Mouse (Mus musculus): ENCODE data around the gene E130308A19Rik. TPM values are rescaled to one million over a fixed set of nuclear protein-coding genes. Genes with fewer than 3 reads are reported as not detected.

Gene E130308A19Rik
- total RNA-seq, 2 experiments from 2014 or later: 11.6 to 13.1 TPM

- no peak for DNase-seq (ENCODE audit: low spot score in 2 of 2)
Observed at GRCm38 (mm10) chr4:59675699-59676098, 49.7 kb downstream of the E130308A19Rik start.

DNA sequence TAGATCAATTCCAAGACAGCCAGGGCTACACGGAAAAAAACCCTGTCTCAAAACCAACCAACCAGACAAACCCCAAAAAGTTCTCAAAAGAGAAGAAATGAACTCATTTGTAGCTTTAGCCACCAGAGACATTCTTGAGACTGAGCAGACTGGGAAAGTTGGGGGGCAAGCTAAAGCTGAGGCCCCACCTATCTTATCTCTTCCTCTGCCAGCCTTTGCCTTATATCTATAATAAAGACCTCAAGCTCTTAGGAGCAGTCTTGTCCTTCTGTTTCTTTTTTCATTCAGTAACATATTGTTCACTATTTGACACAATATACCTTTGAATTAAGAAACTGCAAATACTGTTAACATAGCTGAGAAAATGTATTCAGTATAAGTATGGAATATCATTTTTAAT, 55.4 kb downstream of the E130308A19Rik start:
- DNase-seq (ENCODE audit: low spot score in 2 of 2): no peak

- DNase-seq (ENCODE audit: low spot score in 2 of 2): no peak
Observed at GRCm38 (mm10) chr4:59682491-59682890, 56.5 kb downstream of the E130308A19Rik start.

GRCm38 (mm10) chr4:59682950-59683349, 56.9 kb downstream of the E130308A19Rik start:
- no peak for DNase-seq (ENCODE audit: low spot score in 2 of 2)

GRCm38 (mm10) chr4:59684306-59684705, 58.3 kb downstream of the E130308A19Rik start:
- DNase-seq (ENCODE audit: low spot score in 2 of 2): no peak

DNA sequence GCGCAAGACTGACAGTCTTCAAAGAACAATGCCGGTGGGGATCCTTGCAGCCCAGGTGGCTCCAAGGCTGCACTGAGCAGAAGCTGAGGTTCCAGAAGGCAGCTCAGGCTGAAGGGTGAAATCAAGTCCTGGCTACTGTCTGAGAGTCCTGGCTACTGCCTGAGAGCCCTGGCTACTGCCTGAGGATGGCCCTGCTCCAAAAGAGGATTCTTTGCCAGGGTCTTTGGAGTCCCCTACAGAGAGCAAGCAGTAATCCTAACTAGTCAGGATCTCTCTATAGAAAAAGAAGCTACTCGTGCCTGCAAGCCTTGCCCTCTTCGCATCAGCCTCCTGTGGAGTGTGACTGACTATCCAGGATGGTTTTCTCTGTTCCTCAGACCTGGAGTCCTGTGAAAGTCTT, 60.7 kb downstream of the E130308A19Rik start:
- no peak for DNase-seq (ENCODE audit: low spot score in 2 of 2)

DNA sequence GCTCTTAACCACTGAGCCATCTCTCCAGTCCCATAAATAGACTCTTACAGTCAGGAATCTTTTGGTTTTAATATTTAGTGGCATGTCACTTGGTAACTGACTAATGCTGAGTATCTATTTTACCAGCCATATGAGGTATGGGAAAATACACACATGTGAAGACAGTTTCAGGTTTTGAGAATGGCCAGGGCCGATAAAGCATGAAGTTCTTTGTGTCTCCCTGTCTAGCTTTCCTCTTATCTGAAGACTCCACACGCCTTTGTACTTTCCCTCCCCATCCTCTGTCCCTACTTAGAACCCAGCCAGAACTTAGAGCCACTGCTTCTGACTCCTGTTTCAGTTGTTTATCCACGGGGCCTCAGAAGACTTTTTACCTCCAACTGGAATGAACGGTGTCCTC, 63.0 kb downstream of the E130308A19Rik start:
- no peak for DNase-seq (ENCODE audit: low spot score in 2 of 2)

DNA sequence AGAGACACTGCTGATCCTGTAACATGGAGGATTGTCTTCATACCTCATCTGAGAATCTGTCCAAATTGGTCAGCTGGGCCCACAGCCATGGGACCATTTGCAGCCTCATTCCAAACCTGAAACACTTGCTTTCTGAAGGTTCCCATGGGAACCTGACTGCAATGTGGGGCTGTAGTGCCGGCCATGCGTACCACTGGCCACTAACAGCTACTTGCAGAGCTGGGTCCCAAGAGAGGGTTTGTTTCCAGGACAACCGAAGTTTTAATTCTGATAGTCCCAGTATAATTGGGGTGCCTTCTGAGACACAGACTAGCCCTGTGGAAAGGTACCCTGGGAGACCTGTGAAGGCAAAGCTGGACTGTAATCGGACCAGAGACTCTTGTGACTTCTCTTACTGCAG, 64.1 kb downstream of the E130308A19Rik start:
- no peak for DNase-seq (ENCODE audit: low spot score in 2 of 2)

DNA sequence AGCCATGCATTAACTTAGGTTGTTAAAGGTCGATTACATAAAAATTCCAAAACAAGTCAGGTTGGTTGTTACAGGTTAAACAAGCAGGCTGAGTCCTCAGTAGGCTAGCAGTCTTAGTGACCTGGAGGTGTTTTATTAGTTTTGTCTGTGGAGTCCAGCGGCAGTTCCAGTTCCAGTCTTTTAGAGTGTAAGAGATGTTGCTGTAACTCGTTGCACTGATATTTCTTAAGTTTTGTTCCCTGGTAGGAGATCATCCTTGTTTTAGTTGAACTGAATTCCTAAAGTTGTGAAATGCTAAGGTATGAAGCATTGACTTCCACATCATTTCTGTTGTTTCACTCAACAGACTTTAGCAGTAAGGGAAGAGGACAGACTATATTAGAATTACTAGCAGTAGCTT, 70.8 kb downstream of the E130308A19Rik start:
- no peak for DNase-seq (ENCODE audit: low spot score in 2 of 2)

DNA sequence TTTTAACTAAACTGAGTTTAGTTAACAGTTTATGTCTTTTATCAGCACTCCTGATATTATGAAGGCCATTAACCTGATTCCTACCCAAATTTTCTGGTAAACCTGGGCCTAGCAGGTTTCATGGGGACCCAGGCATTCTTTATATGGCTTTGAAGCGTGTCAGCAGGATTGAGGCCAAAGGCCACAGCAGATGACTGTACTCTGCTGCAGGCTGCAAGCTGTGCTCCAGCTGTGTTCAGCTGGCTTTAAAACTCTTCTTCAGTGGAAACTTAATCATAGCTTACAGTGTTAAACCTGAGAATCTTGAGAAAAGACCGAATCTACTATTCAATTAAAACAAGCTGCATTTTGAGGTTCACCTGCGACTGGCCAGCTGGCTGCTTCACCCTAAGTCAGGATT, 71.9 kb downstream of the E130308A19Rik start:
- DNase-seq (ENCODE audit: low spot score in 2 of 2): no peak

- DNase-seq (ENCODE audit: low spot score in 2 of 2): no peak
Observed at GRCm38 (mm10) chr4:59699014-59699792, 73.2 kb downstream of the E130308A19Rik start.

DNA sequence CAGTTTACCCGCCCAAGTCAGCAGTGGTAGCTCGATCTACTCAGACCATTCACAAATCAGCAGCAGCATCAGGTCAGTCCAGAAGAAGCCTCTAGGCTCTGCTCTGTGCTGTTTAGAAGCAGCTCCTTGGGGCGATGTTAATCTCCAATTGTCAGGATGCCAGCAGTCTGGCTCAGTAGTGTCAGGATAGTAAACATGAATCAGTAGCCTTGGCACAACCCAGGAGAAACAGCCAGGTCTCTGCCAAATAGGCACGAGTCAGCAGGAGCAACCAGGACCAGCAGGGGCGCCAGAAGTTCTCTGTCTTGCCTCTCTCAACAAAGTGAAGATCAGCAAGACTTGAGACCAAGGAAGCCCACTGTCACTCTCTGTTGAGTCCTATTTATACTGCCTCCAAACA, 83.3 kb downstream of the E130308A19Rik start:
- DNase-seq (ENCODE audit: low spot score in 2 of 2): no peak

DNA sequence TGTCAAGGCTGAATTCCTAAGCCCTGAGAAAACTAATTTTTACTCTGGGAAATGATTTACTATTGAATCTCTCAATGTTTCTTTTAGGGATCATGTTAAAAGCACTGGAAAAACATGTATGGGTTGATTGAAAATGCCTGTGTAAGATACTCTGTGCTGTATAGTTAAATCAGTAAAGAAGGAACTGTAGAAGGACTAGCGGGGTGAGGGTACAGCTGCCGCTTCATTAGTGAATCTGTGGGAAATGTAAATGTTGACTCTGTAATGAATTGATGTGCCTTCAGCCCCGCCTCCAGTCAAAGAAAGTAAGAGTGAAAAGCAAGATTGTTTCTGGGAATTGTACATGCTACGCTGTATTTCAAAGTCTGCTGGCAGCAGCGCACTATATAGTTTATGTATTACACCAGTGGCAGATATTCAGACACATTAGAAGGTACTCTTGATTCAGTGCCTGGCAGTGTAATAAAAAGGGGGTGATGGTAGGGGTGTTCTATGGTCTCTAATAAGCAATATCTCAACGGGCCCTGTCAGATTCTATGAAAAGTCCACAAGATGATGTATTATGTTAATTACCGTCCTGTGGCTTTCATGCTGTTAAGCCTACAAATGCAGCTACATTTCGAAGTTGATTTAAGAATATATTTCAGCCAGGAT, 84.9 kb downstream of the E130308A19Rik start:
- no peak for DNase-seq (ENCODE audit: low spot score in 2 of 2)

DNA sequence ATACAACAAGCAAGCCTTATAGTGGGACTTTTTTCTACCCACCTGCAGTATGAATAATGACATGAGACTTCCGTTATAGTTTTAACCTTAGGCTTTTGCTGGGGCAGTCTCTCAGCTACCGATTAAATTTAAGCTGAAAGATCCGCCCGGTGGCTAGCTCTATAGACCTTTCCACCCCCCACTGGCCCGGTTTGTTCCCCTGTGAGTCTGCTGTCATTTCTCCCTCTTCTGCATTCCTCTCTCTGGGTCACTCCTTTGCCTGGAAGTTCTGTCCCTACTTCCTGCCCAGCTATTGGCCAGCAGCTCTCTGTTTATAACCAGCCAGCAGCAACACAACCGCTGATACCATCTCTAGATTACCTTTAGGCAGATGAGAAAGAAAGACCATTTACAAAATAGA, 86.4 kb downstream of the E130308A19Rik start:
- no peak for DNase-seq (ENCODE audit: low spot score in 2 of 2)

GRCm38 (mm10) chr4:59712955-59713354, 86.9 kb downstream of the E130308A19Rik start:
- DNase-seq (ENCODE audit: low spot score in 2 of 2): no peak

DNA sequence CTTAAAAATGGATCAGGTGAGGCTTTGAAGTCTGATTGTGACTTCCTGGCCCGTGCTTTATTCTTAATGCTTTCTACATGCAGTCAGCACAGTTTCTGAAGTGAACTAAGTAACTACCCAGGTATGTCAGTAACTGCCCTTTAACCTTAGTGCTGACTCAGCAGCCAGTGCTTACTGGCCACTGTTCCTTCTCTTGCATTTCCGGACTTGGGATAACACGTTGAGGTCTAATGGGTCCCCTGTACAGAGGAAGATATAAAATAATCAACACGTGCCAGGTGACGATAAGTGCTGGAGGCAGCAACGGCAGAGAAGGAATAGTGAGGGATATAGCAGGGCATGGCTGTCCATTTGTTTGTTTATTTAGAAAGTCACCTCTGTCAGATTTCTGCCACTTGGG, 88.5 kb downstream of the E130308A19Rik start:
- DNase-seq (ENCODE audit: low spot score in 2 of 2): no peak

DNA sequence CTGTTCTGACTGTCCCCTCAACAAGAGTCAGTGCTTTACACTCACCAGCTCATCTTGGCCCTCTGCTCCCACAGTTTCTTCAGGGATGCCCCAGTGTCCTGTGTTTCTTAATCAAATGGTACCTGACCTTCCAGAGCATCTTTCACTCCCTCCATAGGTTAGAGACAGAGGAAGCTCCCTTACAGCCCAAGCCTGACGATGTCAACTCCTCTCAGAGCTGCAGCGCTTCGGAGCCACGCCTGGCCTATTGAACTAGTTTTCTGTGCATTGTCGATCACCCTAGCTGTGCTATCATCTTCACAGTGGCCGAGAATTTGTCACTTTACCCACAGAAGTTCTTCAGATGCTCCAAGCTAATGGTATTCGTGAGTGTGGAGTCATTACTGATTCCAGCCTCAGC, 88.9 kb downstream of the E130308A19Rik start:
- no peak for DNase-seq (ENCODE audit: low spot score in 2 of 2)

GRCm38 (mm10) chr4:59715531-59715930, 89.5 kb downstream of the E130308A19Rik start:
- DNase-seq (ENCODE audit: low spot score in 2 of 2): no peak

- DNase-seq (ENCODE audit: low spot score in 2 of 2): no peak
Observed at GRCm38 (mm10) chr4:59717349-59717748, 91.3 kb downstream of the E130308A19Rik start.

- no peak for DNase-seq (ENCODE audit: low spot score in 2 of 2)
Observed at GRCm38 (mm10) chr4:59718542-59718941, 92.5 kb downstream of the E130308A19Rik start.

GRCm38 (mm10) chr4:59719481-59720355, 93.7 kb downstream of the E130308A19Rik start:
- no peak for DNase-seq (ENCODE audit: low spot score in 2 of 2)

DNA sequence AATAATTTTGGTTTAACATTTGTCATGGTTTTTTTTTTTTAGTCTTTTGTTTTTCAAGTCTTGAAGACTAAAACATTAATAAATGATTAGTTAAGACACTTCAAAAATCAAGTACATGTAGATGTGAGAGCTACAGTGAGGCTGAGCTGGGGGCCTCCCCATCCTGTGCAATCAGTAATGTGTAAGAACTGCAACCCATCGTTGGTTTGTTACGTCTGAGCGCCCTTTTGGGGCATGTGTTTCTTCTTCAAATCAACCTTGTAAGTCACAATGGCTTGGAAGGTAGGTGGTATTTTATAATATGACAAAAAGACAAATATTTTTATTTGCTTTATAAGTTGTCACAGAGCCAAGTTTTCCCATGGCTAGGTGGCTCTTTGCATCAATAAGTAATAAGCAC, 95.8 kb downstream of the E130308A19Rik start:
- no peak for DNase-seq (ENCODE audit: low spot score in 2 of 2)
